Mouse (Mus musculus) layer of hippocampus, postnatal 36 days (tissue): ENCODE measurements around the gene Vmn2r10. TPM values are rescaled to one million over a fixed set of nuclear protein-coding genes. Genes with fewer than 3 reads are reported as not detected.
"Not testable (repeated sequence)": the region's sequence is repeated elsewhere in the genome, so short reads cannot be mapped to it uniquely, and the experiment has no call there.

Experiments
- DNase-seq, 2 experiments: peaks; one replicate each; pipeline ENCODE4 v3.0.0; 2022
- total RNA-seq, 2 experiments: library from RNA; stranded (reverse); gene quantifications; 2 replicates each; pipeline ENCODE4 v1.2.3; 2021

The Vmn2r10 gene
- total RNA-seq = not detected

GRCm38 (mm10) chr5:109006427-109006826 lies at the start of gene Vmn2r10:
TSS of gene Vmn2r10 (minus strand) at chr5:109006527.
- not testable (repeated sequence) for DNase-seq

DNA sequence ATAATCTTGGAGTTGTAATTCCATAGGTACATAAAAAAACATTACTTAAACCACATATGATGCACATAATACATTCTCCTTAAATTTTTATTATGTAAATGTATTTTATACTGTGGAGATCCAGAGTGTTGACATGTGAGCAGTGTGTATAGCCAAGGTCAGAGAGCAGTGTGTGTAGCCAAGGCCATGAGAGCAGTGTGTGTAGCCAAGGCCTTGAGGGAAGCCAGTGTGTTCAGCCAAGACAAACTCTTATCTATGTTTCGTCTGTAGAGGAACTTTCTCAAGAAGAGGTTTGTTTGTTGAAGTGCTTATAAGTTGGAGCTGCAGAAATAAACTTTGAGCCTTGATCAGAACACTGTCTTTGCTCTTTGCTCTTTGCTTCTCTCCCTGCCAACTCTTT lies 49.0 kb upstream of the Vmn2r10 start:
- DNase-seq = no peak

DNA sequence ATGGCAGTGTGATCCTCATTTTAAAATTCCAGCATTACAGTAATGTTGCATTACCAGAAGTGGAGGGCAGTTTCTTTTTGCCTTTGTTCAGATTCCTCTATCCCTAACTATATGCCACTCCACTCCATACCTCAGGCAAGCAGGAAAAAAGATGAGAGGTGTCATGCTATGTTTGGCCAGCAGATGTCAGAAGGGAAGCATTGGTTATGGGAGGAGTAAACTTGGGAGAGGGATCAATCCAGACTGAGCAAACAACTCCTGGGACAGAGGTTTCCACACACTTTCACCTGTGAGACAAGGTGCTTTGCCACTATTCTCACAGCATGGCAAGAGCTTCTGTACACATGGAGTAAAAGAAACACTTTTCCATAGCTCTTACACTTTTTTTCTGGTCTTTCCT lies 26.3 kb upstream of the Vmn2r10 start:
- no peak for DNase-seq

DNA sequence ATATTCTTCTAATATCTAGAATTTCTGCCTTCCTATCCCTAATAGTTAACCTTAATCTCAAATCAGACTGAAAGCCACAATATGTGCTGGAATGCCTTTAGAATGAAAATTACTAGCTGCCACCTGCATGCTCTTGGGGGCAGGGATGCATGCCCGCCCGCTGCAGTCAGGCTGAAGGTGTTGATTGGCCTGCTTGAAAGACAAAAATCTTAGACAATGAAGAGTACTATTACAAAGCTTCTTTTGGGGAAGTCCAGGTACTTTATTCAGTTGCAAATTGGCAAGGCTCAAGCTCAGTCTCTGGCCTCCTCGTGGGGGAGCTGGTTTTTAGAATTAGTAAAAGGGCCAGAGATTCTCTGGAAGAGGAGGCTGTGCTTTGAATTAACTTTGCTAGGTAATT lies 17.4 kb downstream of the Vmn2r10 start:
- DNase-seq = no peak

Other genes starting within 250 kb of the Vmn2r10 start
- not detected for gene Rnf212, start 231.5 kb downstream of the Vmn2r10 start, total RNA-seq
- not detected for gene Tmed11, start 211.2 kb downstream of the Vmn2r10 start, total RNA-seq
- not detected for gene Vmn2r8, start 197.7 kb downstream of the Vmn2r10 start, total RNA-seq
- gene Vmn2r9, start 153.9 kb downstream of the Vmn2r10 start, total RNA-seq = not detected
- gene Vmn2r11, start 53.0 kb upstream of the Vmn2r10 start, total RNA-seq = not detected
- not detected for gene Vmn2r12, start 91.4 kb upstream of the Vmn2r10 start, total RNA-seq
- not detected for gene Vmn2r13, start 185.7 kb upstream of the Vmn2r10 start, total RNA-seq
- not detected for gene Vmn2r14, start 218.2 kb upstream of the Vmn2r10 start, total RNA-seq